In the genomic region with DNA sequence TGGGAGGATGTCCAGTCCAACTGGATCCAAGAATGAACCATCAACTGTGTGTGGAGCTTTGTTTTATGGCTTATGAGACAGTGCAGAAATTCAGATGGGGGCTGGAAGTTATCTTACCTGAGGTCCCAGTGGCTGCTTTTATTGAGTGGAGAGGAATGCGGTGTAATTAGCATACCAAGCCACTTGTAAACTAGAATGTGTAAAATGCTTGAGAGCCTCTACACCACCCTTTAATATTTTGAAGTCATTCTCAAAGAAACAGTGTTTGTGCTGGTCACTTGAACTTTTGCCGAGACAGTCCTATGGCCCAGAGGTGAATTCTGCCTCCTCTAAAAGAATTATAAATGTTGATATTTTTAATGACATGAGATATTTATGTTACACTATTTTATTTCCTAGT, we compare ENCODE assay signal across 16 mouse cellular contexts.
"Had no signal": no experiment of that assay in that cellular context is flagged by ENCODE, and none has a peak within 500 bp of the region (broad histone marks: within the 10 kb centered on the region; RNA-seq: fewer than 3 reads in every experiment).

No protein-coding gene starts in this region.

- H3K4me1 ChIP-seq: liver, embryonic 13.5 days; liver, embryonic 15.5 days; midbrain, embryonic 13.5 days; midbrain, embryonic 15.5 days; neural tube, embryonic 12.5 days; stomach, embryonic 15.5 days had no signal

- H3K27me3 ChIP-seq: liver, embryonic 13.5 days; liver, embryonic 15.5 days; megakaryocyte, embryonic 14.5 days; midbrain, embryonic 13.5 days; midbrain, embryonic 15.5 days; neural tube, embryonic 12.5 days; stomach, embryonic 15.5 days had no signal

- ATAC-seq: liver, postnatal 0 days; midbrain, embryonic 13.5 days; midbrain, embryonic 15.5 days had no signal

- H3K4me3 ChIP-seq: liver, embryonic 13.5 days; liver, embryonic 15.5 days; megakaryocyte, embryonic 14.5 days; midbrain, embryonic 13.5 days; midbrain, embryonic 15.5 days; neural tube, embryonic 12.5 days; stomach, embryonic 15.5 days had no signal

- H3K9ac ChIP-seq: liver, embryonic 13.5 days; liver, embryonic 15.5 days; liver, postnatal 0 days; lung, embryonic 14.5 days; midbrain, embryonic 13.5 days; midbrain, embryonic 15.5 days; neural tube, embryonic 12.5 days; stomach, embryonic 15.5 days had no signal

- H3K9me3 ChIP-seq: liver, embryonic 13.5 days; liver, embryonic 15.5 days; megakaryocyte, embryonic 14.5 days; midbrain, embryonic 13.5 days; midbrain, embryonic 15.5 days; neural tube, embryonic 12.5 days; stomach, embryonic 15.5 days had no signal

- H3K4me2 ChIP-seq: liver, embryonic 13.5 days; liver, embryonic 15.5 days; lung, embryonic 14.5 days; midbrain, embryonic 11.5 days; midbrain, embryonic 13.5 days; midbrain, embryonic 15.5 days; neural tube, embryonic 12.5 days; stomach, embryonic 15.5 days had no signal

- H3K36me3 ChIP-seq: midbrain, embryonic 13.5 days; midbrain, embryonic 15.5 days; neural tube, embryonic 12.5 days; stomach, embryonic 15.5 days had no signal

- H3K27ac ChIP-seq: liver, embryonic 13.5 days; liver, embryonic 15.5 days; macrophage; midbrain, embryonic 13.5 days; midbrain, embryonic 15.5 days; neural tube, embryonic 12.5 days; stomach, embryonic 15.5 days; stomach, postnatal 0 days had no signal

- DNase-seq: liver, embryonic 13.5 days; liver, postnatal 0 days; lung, embryonic 14.5 days; right cerebral cortex, postnatal 14 days; thymus, adult 2 months; thymus, postnatal 25 days; thymus, postnatal 4 days had no signal
